Mouse (Mus musculus) kidney, postnatal 36 days (tissue): ENCODE data around the gene Ankrd65.
"Not testable (repeated sequence)": the region's sequence is repeated elsewhere in the genome, so short reads cannot be mapped to it uniquely, and the experiment has no call there.

Experiments
- DNase-seq, 2 experiments: peaks; one replicate each; pipeline ENCODE4 v3.0.0; 2021 to 2022; ENCODE audit warnings: mixed read lengths in 2 of 2

Ankrd65 gene

DNA sequence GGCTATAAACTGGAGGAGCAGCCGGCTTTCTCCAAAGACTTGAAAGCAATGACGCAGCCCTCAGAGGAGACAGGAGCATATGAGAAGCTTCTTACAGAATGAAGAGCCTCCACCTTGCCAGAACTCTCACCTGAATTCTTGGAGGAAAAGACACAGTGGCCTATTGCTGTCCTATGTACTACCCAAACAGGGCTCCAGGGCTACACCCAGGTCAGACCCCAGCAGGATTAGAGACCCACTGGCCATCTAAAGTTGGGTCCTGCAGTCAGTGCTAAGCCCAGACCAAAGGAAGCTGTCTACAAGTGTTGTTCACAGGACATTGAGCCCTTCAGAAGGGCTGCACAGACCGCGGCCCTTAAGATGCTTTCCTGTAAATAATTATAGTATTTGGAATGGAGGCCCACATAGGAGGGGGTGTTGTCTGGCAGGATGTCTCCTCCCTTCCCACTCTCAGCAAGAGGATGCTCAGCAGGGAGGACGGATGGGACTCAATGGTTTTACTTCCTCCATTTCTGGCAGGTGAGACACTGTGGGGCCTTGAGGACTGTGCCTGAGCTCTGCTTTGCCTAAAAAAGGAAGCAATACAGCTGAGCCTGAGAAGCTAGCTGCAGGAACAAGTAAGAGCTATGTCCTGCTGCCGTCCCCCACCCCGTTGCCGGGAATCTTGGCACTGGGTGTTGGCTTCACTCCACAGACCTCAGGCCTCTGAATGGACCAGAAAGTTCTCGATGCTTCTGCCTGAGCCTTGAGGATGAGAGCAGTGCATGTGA is 15.1 kb upstream of the Ankrd65 start:
- DNase-seq: peak; percentile 77 to 78

DNA sequence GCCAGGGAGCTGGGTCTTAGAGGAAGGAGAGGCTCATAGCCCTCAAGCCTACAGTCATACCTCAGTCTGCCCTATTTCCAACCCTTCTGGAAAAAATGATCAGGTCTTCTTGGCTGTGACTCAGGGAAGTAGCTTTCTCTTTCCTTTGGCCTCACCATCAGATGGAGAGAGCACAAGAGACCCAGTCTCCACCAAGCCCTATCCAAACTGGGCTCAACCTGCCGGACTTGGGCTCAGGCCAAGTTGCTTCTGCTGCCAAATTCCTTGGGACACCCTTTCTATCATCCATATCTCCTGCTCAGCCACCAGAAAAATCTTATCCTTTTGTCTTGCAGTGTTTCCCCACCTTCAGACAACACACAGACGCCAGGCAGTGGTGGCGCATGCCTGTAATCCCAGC is 14.4 kb upstream of the Ankrd65 start:
- DNase-seq: peak; percentile 56 to 77

- peak; percentile 36 to 39 for DNase-seq
These were observed 13.4 kb upstream of the Ankrd65 start for GRCm38 (mm10) chr4:155776704-155777335.

DNA sequence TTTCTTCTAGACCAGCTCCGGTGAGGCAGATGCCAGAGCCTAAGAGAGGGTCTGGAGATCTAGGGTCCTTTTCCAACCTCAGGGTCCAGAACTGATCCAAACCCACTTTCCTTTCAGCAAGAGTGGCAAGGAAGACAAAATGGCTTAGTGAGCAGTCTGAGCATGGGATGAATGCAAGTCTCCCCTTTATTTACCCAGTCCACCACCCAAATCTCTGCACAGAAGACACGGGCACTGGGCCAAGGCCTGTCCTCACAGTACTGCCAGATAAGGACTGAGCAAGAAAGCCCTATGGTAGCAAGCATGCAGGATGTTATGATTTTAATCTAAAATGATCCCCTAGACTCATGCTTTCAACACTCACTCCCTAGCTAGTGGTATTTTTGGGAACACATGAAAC is 12.4 kb upstream of the Ankrd65 start:
- DNase-seq: no peak

DNA sequence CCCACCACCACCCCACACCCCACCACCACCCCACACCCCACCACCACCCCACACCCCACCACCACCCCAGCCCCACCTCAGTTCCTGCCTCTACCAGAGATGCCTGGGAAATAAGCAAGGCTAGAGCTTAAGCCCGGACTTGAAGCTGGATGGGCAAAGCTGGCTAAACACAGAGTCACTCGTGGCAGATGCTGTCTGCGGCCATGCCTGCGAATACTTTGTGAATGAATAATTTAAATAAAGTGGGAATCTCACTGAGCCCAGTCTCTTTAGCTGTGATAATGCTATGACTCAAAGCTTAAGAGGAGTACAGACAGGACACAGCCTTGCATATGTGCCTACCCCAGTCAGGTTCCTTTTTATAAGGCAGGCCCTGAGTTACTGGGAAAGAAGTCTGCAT is 10.7 kb upstream of the Ankrd65 start:
- DNase-seq: no peak

DNA sequence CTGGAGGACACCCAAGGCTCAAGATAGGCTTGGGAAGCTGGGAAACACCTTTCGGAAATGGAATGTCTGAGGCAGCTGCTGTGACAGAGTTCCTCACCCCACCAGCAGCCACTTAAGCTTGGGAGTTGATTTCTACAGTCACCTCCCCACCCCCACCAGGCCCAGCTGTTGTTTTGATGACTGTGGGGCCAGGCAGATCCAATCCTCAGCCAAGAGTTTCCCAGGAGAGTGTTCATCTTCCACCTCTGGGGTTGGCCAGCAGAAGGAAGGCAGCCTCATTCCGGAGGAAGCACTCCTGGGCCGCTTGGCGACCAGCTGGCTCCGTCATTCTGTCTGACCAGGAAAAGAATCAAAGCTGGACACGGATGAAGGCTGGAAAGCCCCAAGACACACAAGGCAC is 9.3 kb upstream of the Ankrd65 start:
- peak; percentile 81 to 83 for DNase-seq

DNA sequence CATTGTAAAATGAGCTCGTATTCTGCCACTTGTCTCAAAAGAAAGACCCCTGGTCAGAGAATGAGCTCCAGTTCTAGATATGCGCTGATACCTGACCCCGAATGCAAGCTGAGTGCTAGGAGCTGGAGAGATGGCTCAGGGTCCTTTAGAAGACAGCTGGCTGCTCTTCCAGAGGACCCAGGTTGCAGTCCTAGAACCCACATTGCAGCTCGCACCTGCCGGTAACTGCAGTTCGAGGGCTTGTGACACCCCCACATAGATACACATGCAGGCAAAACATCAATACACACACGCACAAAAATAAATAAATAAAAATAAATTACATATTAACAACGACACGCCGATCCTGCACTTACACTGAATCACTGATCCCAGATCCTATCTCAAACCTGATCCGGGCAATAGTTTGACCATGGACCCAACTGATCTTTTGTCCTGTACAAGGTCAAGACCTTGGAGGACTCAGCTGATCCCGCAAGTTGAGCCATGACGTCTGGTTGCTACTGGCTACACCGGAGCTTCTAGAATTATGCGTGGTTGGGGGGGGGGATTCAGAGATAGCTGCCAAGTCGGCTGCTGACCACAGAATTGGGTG is 6.7 kb upstream of the Ankrd65 start:
- peak in 1 of 2 experiments; percentile 72 for DNase-seq

DNA sequence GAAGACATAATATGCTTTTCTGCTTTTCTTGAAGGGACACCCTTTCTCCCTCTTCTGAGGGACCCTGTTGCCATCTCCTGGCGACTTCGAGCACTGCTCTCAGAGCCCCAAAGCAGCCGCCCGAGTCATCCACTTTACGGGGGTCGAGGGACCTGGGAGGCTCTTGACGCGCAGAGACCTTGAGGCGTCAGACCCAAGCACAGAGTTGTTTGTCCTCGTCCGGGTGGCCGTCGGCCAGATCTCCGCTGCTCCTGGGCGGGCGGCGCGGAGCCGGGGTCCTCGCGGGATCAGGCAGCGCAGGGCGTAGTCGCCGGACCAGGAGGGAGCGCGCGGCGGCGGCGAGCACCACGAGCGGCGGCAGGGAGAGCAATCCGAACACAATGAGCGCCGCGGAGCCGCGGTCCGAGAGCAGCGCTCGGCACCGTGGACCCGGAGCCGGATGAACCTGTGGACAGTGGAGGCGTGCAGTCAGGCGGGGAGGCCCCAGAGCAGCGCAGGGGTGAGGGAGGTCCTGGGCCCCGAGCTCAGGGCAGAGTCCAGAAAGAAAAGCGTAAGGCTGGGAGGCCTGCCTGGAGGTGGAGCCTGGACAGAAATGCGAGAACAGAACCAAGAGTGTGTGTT is 6.0 kb upstream of the Ankrd65 start:
- DNase-seq: peak; percentile 84 to 88

GRCm38 (mm10) chr4:155785246-155785645 is 5.0 kb upstream of the Ankrd65 start:
- DNase-seq: no peak

DNA sequence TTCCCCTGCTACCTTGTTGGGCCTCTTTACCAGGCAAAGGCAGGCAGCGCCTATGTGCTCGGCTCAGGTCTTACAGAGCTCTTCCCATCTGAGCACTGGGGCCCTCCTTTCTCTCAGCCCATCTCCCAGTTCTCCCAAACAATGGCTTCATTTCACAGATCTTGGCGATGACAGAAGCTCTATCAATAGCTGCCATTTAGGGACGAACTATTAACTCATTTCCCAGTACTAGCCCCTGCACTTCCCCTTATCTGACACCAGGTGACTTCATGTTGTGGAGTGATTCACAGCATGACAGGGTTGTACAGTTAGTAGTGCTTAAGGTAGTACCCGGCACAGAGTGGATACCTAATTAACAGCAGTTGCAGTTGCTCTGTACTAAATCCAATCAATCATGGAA is 4.4 kb upstream of the Ankrd65 start, which contains the start of gene Tmem88b:
Tmem88b (minus strand) TSS at position 56 of the 400 bp plus-strand sequence.
- DNase-seq: no peak

DNA sequence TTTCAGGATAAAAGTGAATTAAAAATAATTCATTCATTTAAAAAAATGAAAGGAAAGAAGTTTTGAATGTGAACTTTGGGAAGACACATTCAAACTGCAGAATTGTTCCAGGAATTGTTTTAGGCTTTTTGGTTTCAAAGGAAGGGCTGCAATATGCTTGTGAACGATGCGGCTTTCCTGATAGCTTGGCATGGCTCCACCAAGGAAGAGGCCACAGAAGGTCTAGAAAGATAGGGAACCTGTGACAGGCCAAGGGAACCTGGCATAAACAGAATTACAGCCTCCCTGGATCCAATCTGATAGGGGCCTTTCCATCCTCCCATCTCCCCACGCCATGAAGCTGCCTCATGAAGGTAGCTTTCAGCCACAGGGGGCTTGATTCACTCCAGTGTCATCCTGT is 1.9 kb upstream of the Ankrd65 start:
- no peak for DNase-seq

- DNase-seq: not testable (repeated sequence)
These were observed 1.4 kb upstream of the Ankrd65 start for GRCm38 (mm10) chr4:155788833-155789232.

GRCm38 (mm10) chr4:155790650-155791161 is 467 bp downstream of the Ankrd65 start:
- DNase-seq: peak; percentile 72 to 73

- DNase-seq: peak in 1 of 2 experiments; percentile 60
These were observed 1.1 kb downstream of the Ankrd65 start for GRCm38 (mm10) chr4:155791240-155791933.

- DNase-seq: no peak
These were observed 3.5 kb downstream of the Ankrd65 start for GRCm38 (mm10) chr4:155793730-155794129.

GRCm38 (mm10) chr4:155802075-155802474 is 11.8 kb downstream of the Ankrd65 start:
- no peak for DNase-seq

DNA sequence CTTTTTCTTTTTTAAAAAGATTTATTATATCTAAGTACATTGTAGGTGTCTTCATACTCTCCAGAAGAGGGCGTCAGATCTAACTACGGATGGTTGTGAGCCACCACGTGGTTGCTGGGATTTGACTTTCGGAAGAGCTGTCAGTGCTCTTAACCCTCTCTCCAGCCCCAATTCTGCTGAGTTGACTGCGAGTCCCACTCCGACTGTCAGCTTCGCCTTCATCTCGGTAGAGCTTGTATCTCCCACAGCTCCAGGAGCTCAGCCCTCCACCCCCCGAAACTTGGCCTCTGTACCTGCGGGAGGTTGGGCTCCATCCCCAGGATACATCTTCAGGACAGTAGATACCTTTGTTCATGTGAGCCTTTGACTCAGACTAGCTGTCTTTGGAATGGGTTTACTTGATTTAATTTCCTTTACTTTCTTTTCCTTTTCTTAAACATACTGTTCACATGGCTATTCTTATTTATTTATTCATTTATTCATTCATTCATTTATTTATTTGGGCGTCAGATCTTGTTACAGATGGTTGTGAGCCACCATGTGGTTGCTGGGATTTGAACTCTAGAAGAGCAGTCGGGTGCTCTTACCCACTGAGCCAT is 12.6 kb downstream of the Ankrd65 start, which contains the start of gene Mrpl20:
Mrpl20 (plus strand) TSS at position 138 of the 599 bp plus-strand sequence.
- DNase-seq: peak in 1 of 2 experiments; percentile 26

DNA sequence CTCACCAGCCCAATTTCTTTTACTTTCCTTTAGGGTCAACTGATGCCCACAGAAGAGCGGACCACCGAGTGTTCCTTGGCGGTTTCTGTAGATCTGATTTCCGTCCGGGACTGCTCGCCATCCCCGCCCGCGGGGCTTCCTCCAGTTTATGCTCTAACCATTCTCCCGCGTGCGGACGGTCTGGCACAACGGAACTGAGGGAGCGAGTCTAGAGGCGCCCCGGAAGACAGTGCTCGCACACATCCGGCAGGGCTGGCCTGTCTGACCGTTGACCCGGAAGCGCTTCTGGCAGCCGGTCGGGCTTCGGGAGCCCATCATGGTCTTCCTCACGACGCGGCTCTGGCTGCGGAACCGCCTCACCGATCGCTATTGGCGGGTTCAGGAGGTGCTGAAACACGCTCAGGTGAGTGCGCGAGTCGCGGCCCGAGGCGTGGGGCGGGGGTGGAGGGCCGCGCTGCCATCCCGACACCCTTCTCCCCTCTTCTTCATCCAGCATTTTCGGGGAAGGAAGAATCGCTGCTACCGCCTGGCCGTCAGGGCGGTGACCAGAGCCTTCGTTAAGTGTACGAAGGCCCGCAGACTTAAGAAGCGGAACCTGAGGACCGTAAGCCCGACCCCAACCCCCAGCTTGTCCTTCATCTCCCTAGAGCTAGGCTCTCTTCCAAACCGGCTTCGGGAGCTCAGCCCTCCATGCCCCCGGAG is 13.3 kb downstream of the Ankrd65 start:
- DNase-seq: peak; percentile 96 to 98

- peak in 1 of 2 experiments; percentile 38 for DNase-seq
These were observed 17.6 kb downstream of the Ankrd65 start for GRCm38 (mm10) chr4:155807841-155808240.

- DNase-seq: peak; percentile 96
These were observed 21.9 kb downstream of the Ankrd65 start, which contains the start of gene Ccnl2 for GRCm38 (mm10) chr4:155811929-155812664. Ccnl2 (plus strand) TSS chr4:155812489.
